Mouse (Mus musculus) testis, adult 2 months (tissue): ENCODE results near the gene Iqcf1. TPM values are rescaled to one million over a fixed set of nuclear protein-coding genes. Genes with fewer than 3 reads are reported as not detected.

Source experiments
- H3K27ac ChIP-seq: fragments of 200-500 bp; 2 replicates; pipeline ENCODE4 v1.5.1; 2012; ENCODE audit warnings: low read depth, low read length; ENCODE audit not compliant: control insufficient read depth, insufficient read depth
- H3K27me3 ChIP-seq: fragments of 200-500 bp; 2 replicates; pipeline ENCODE4 v1.6.1; 2012; ENCODE audit warnings: mild to moderate bottlenecking, low read length, moderate library complexity; ENCODE audit not compliant: control insufficient read depth, insufficient read depth
- H3K36me3 ChIP-seq: fragments of 200-500 bp; 2 replicates; pipeline ENCODE4 v1.6.1; 2012; ENCODE audit warnings: mild to moderate bottlenecking, low read length; ENCODE audit not compliant: control insufficient read depth, insufficient read depth
- H3K4me1 ChIP-seq: fragments of 200-500 bp; 2 replicates; pipeline ENCODE4 v1.6.1; 2012; ENCODE audit warnings: low read length; ENCODE audit not compliant: control insufficient read depth, insufficient read depth
- H3K4me3 ChIP-seq: fragments of 200-500 bp; 2 replicates; pipeline ENCODE4 v1.5.1; 2012; ENCODE audit warnings: low read depth, mild to moderate bottlenecking, low read length, moderate library complexity, mixed read lengths; ENCODE audit not compliant: control insufficient read depth
- CTCF ChIP-seq: fragments of 200-500 bp; IDR thresholded peaks from 2 replicates; pipeline ENCODE4 v1.5.1; 2012; ENCODE audit warnings: low read depth, mild to moderate bottlenecking, inconsistent platforms, low read length, moderate library complexity; ENCODE audit not compliant: control insufficient read depth, insufficient read depth, insufficient replicate concordance
- POLR2A ChIP-seq: fragments of 200-500 bp; IDR thresholded peaks from 2 replicates; pipeline ENCODE4 v1.6.1; 2012; ENCODE audit warnings: low read depth, mild to moderate bottlenecking, inconsistent platforms, low read length, moderate library complexity; ENCODE audit not compliant: control insufficient read depth
- polyA plus RNA-seq: library from polyadenylated mRNA; depleted of rRNA; stranded (reverse); fragments of >200 nt; gene quantifications from 2 replicates; pipeline ENCODE4 v1.2.3, GENCODE M21; 2012; rRNA removed

Iqcf1 gene
- polyA plus RNA-seq, 1 experiment = 752 TPM

DNA sequence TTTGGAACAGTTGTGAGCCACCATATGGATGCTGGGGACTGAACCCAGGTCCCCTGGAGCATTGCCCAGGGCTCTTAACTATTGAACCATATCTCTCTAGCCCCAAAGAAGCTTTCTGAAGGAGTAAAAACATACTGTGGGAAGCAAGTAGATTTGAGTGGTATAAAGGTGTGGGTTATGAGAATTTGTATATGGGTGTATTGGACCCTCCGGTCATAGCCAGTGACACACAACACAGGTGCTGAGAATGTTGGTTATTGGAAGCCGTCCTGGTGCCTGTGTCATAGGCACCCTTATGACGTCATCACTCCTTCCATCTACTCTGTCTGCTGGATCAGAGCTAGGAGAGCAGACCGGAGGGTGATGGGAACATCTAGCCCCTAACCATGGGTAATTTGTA is 14.5 kb downstream of the Iqcf1 start, which contains the start of gene Iqcf5:
Gene Iqcf5 (plus strand): TSS at position 301 of the 400 bp plus-strand sequence.
- peak; percentile 36; the same call in 1 of the 2 replicates for TF ChIP-seq POLR2A
- TF ChIP-seq CTCF = no peak
- Histone ChIP-seq H3K27ac (no peak within 1 kb of the TSS), H3K36me3 (no peaks in the 10 kb centered on the region), H3K27me3 (no peaks in the 10 kb centered on the region), H3K4me1 (no peaks in the 10 kb centered on the region), H3K4me3 (peak within 1 kb of the TSS; percentile 60)

DNA sequence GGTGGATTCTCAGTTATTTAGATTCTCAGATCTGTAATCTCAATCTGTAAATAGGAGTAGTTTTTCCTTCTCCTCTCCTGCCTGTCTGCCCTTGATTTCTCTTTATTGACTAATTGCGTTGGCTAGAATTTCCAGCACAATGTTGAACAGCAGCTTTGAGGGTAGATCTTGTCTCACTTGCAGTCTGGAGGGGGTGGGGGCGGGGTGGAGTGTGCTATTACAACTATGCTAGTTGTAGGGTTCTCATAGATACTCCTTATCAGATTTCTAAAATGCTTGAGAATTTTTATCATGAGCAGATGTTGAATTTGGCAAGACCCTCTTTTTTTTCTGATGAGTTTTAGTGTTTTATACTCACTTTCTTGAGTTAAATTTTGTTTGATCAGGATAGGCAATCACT is 19.7 kb downstream of the Iqcf1 start:
- no peaks in the 10 kb centered on the region for H3K4me1 ChIP-seq
- H3K4me3 ChIP-seq = no peak overlapping the region
- H3K27me3 ChIP-seq = no peaks in the 10 kb centered on the region
- no peak overlapping the region for H3K27ac ChIP-seq
- no peaks in the 10 kb centered on the region for H3K36me3 ChIP-seq
- TF ChIP-seq CTCF = no peak
- no peak for TF ChIP-seq POLR2A

DNA sequence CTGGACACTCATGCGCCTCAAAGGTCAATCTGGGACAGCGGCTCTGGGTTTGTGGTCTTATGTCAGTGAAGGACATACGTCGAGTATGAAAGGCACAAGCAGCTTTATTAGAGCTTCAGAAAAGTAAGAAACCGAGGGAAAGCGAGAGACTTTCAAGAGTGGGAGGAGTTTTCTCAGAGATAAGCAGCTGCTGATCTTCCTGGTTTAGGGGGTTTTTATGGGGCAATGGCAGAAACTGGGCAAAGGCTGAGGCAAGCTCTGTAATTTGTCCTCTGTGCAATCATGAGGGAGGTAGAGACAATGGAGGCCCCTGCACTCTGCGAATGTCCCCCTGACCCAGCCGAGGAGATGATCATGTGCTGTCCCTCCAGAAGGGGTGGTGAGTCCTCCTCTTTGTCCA is 20.1 kb downstream of the Iqcf1 start:
- TF ChIP-seq CTCF (no peak), POLR2A (no peak)
- Histone ChIP-seq H3K4me3 (no peak overlapping the region), H3K36me3 (no peaks in the 10 kb centered on the region), H3K4me1 (no peaks in the 10 kb centered on the region), H3K27ac (no peak overlapping the region), H3K27me3 (no peaks in the 10 kb centered on the region)

- TF ChIP-seq POLR2A = no peak
- TF ChIP-seq CTCF = peak; percentile 77; the same call in 1 of the 2 replicates
- H3K4me3 ChIP-seq = no peak overlapping the region
- H3K36me3 ChIP-seq = no peaks in the 10 kb centered on the region
- H3K27me3 ChIP-seq = no peaks in the 10 kb centered on the region
- H3K4me1 ChIP-seq = no peaks in the 10 kb centered on the region; the same call in 1 of the 2 replicates
- H3K27ac ChIP-seq = no peak overlapping the region
Observed at GRCm38 (mm10) chr9:106531833-106532232, 32.1 kb downstream of the Iqcf1 start.

- Histone ChIP-seq H3K27me3 (no peaks in the 10 kb centered on the region), H3K4me1 (no peaks in the 10 kb centered on the region; the same call in 1 of the 2 replicates), H3K4me3 (no peak overlapping the region), H3K27ac (no peak overlapping the region), H3K36me3 (no peaks in the 10 kb centered on the region)
- TF ChIP-seq CTCF (no peak), POLR2A (no peak)
Observed at GRCm38 (mm10) chr9:106534296-106534695, 34.5 kb downstream of the Iqcf1 start.

DNA sequence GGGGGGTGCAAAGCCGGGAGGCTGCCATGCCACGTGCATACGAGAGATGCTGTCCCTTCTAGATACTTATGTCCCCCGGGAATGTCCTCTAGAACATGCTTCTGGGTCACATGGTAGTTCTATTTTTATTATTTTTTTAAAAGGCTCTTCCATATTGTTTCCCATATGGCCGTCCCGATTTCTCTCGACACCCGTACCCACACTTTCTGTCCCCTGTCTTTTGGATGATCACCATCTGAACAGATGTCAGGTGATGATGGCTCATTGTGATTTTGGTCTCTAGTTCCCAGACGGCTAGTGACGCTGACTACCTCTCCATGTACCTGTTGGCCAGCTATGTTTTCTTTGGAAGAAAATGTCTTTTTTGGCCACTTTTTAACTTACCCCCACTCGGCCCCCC is 35.2 kb downstream of the Iqcf1 start:
- no peak for TF ChIP-seq POLR2A
- TF ChIP-seq CTCF = no peak
- H3K36me3 ChIP-seq = no peaks in the 10 kb centered on the region
- H3K27me3 ChIP-seq = no peaks in the 10 kb centered on the region
- H3K4me3 ChIP-seq = no peak overlapping the region
- no peak overlapping the region for H3K27ac ChIP-seq
- no peaks in the 10 kb centered on the region; the same call in 1 of the 2 replicates for H3K4me1 ChIP-seq

Other genes with a start within 250 kb of the Iqcf1 start
- gene Poc1a, start 218.9 kb upstream of the Iqcf1 start, polyA plus RNA-seq = 72.2 and 74.2 TPM in 2 replicates
- 3.1 and 3.3 TPM in 2 replicates for gene Dusp7, start 131.3 kb upstream of the Iqcf1 start, polyA plus RNA-seq
- gene Rpl29, start 70.5 kb upstream of the Iqcf1 start, polyA plus RNA-seq = 357 and 448 TPM in 2 replicates
- gene Acy1, start 61.6 kb upstream of the Iqcf1 start, polyA plus RNA-seq = 1.9 and 2.0 TPM in 2 replicates
- gene Abhd14b, start 52.5 kb upstream of the Iqcf1 start, polyA plus RNA-seq = 12.9 and 14.0 TPM in 2 replicates
- 197 and 198 TPM in 2 replicates for gene Abhd14a, start 52.3 kb upstream of the Iqcf1 start, polyA plus RNA-seq
- 65.7 and 78.3 TPM in 2 replicates for gene Pcbp4, start 46.7 kb upstream of the Iqcf1 start, polyA plus RNA-seq
- 22.5 and 24.9 TPM in 2 replicates for gene Gpr62, start 34.0 kb upstream of the Iqcf1 start, polyA plus RNA-seq
- gene Rrp9, start 24.0 kb upstream of the Iqcf1 start, polyA plus RNA-seq = 20.0 and 20.9 TPM in 2 replicates
- gene Parp3, start 23.0 kb upstream of the Iqcf1 start, polyA plus RNA-seq = 2.9 and 5.2 TPM in 2 replicates
- gene Iqcf5, start 14.6 kb downstream of the Iqcf1 start, polyA plus RNA-seq = 501 and 546 TPM in 2 replicates
- 594 and 612 TPM in 2 replicates for gene Iqcf3, start 61.7 kb downstream of the Iqcf1 start, polyA plus RNA-seq
- gene Iqcf4, start 71.0 kb downstream of the Iqcf1 start, polyA plus RNA-seq = 220 and 225 TPM in 2 replicates
- gene Iqcf6, start 126.6 kb downstream of the Iqcf1 start, polyA plus RNA-seq = 85.6 and 87.2 TPM in 2 replicates
- gene Grm2, start 156.1 kb downstream of the Iqcf1 start, polyA plus RNA-seq = 0.22 and 0.30 TPM in 2 replicates
- 82.9 and 84.7 TPM in 2 replicates for gene Tex264, start 186.0 kb downstream of the Iqcf1 start, polyA plus RNA-seq